Mouse (Mus musculus) thymus, adult 2 months (tissue): Measurements from ENCODE around the gene Cd96. TPM values are rescaled to one million over a fixed set of nuclear protein-coding genes. Genes with fewer than 3 reads are reported as not detected.
"Not testable (repeated sequence)": the region's sequence is repeated elsewhere in the genome, so short reads cannot be mapped to it uniquely, and the experiment has no call there.

Experiments used
- DNase-seq: peaks from one replicate; pipeline ENCODE4 v3.0.0; 2021
- H3K27ac ChIP-seq: fragments of 200-500 bp; 2 replicates; pipeline ENCODE4 v1.5.1; 2012; ENCODE audit warnings: low read length, control low read depth; ENCODE audit not compliant: control insufficient read depth, insufficient read depth
- H3K27me3 ChIP-seq: fragments of 200-500 bp; 2 replicates; pipeline ENCODE4 v1.6.1; 2012; ENCODE audit warnings: mild to moderate bottlenecking, low read length, moderate library complexity, mixed read lengths; ENCODE audit not compliant: control insufficient read depth, insufficient read depth
- H3K36me3 ChIP-seq: fragments of 200-500 bp; 2 replicates; pipeline ENCODE4 v1.6.1; 2012; ENCODE audit warnings: mild to moderate bottlenecking, low read length, moderate library complexity; ENCODE audit not compliant: control insufficient read depth, insufficient read depth
- H3K4me1 ChIP-seq: fragments of 200-500 bp; replicated peaks from 2 replicates; pipeline ENCODE4 v1.6.1; 2012; ENCODE audit warnings: low read length; ENCODE audit not compliant: control insufficient read depth, insufficient read depth
- H3K4me3 ChIP-seq: fragments of 200-500 bp; 2 replicates; pipeline ENCODE4 v1.5.1; 2012; ENCODE audit warnings: mild to moderate bottlenecking, low read length, control low read depth, moderate library complexity; ENCODE audit not compliant: control insufficient read depth, insufficient read depth
- CTCF ChIP-seq: fragments of 200-500 bp; IDR thresholded peaks from 2 replicates; pipeline ENCODE4 v1.5.1; 2012; ENCODE audit warnings: mild to moderate bottlenecking, control low read depth, low read length, moderate library complexity, borderline replicate concordance; ENCODE audit not compliant: control insufficient read depth, poor library complexity, insufficient read depth; ENCODE audit errors: extremely low read depth
- POLR2A ChIP-seq: fragments of 200-500 bp; IDR thresholded peaks from 2 replicates; pipeline ENCODE4 v1.6.1; 2012; ENCODE audit warnings: mild to moderate bottlenecking, low read length, control low read depth, moderate library complexity; ENCODE audit not compliant: control insufficient read depth, poor library complexity, insufficient read depth; ENCODE audit errors: extremely low read depth
- WGBS: fragments of 180-500 bp; shearing (Covaris S2); methylation state at CpG from one replicate; pipeline ENCODE4 v1.1.7; 2018; 5-methylcytosine and 5-hydroxymethylcytosine counted together
- polyA plus RNA-seq: library from polyadenylated mRNA; depleted of rRNA; stranded (reverse); fragments of >200 nt; gene quantifications from 2 replicates; pipeline ENCODE4 v1.2.3, GENCODE M21; 2012; rRNA removed

The Cd96 gene
- polyA plus RNA-seq = 39.6 and 47.6 TPM in 2 replicates

DNA sequence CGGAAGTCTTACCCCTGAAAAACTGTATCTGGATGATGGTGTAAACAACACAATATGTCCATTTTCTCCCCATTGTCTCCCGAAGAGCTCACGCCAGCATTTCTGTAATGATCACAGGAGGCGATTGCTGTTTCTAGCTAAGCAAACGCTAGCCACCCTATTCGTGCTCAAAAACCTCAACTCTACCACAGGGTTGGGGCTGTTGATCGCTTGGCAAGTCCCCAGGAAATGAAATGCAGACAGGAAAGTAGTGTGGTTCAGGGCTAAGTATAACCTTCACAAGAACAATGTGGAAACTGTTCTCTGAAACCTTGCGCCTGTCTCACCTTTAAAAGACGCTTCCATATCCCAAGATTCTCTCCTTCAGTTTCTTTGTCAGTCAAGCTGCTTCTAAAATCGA lies at the start of gene Cd96:
Gene Cd96, minus strand, starts transcription at position 232 of the 400 bp plus-strand sequence.
- Histone ChIP-seq H3K27ac (peak within 1 kb of the TSS; percentile 79), H3K27me3 (no peaks in the 10 kb centered on the region), H3K4me3 (peak within 1 kb of the TSS; percentile 46), H3K4me1 (peaks cover 8% of the 10 kb centered on the region), H3K36me3 (peaks cover 6% of the 10 kb centered on the region)
- peak; percentile 67 for DNase-seq
- 2% methylated on average over 10 of the region's 10 CpGs for WGBS
- TF ChIP-seq POLR2A (no peak), CTCF (no peak)

DNA sequence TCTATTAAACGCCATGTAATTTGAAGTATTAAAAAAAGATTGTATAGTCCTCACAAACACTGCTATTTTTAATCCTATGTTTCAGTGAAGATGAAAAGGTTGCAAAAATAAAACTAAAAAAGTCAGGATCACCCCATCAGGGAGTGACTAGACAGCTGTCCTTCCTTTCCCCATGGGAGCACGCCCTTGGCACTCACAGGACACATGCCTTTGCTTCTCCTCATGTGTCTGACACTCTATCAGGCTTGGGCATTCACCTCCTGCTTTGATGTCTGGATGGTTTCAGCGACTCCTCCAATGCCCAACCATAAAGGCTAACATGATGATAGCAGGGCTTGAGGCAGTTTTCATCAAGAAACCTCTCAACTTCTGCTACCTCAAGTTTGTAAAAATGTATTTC lies 46.9 kb upstream of the Cd96 start:
- H3K36me3 ChIP-seq = no peaks in the 10 kb centered on the region
- no peak overlapping the region for H3K27ac ChIP-seq
- no peaks in the 10 kb centered on the region for H3K27me3 ChIP-seq
- H3K4me3 ChIP-seq = no peak overlapping the region
- 90% methylated on average over 3 of the region's 3 CpGs for WGBS
- DNase-seq = no peak
- H3K4me1 ChIP-seq = no peaks in the 10 kb centered on the region
- TF ChIP-seq CTCF (no peak), POLR2A (no peak)

DNA sequence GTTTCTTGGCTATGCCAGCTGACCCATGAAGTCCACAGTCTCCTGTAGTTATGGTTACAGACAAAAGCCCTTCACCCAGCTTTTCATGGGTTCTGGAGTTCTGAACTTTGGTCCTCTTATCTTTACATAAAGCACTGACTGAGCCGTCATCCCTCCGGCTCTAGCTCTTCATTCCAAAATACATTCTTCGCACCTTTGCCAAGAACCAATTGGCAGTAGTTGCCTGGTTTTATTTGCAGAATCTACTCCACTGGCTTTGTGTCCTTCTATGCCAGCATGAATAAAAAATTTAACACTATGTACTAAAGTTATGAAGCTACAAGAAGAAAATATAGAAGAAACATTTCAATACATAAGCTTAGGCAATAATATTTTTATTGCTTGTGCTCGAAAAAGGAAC lies 45.3 kb upstream of the Cd96 start:
- no peak for TF ChIP-seq CTCF
- no peak for TF ChIP-seq POLR2A
- H3K27ac ChIP-seq = no peak overlapping the region
- 95% methylated on average over 4 of the region's 4 CpGs for WGBS
- no peak overlapping the region for H3K4me3 ChIP-seq
- DNase-seq = no peak
- no peaks in the 10 kb centered on the region for H3K4me1 ChIP-seq
- no peaks in the 10 kb centered on the region for H3K27me3 ChIP-seq
- H3K36me3 ChIP-seq = no peaks in the 10 kb centered on the region

DNA sequence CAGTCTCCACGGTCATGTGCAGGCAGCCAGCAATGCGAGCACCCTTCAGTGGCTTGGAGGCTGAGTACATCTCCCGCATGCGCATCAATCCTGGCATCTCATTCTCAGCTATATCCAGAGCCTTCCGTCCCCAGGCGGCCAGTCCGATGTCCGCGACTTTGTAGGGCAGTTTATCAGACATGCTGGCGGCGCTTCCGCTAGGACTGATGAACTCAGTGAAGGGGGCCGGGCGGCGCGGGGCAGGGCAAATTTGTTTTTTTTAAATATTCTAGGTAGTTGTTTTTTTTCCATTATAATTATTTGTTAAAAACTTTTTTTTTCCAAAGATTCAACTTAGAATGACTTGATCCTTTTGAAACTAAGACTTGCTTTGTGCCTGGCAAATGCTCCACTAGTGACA lies 34.8 kb upstream of the Cd96 start, which contains the start of gene Gm4737:
Gene Gm4737, minus strand, starts transcription at position 246 of the 400 bp plus-strand sequence.
- DNase-seq, H3K36me3 ChIP-seq, H3K4me1 ChIP-seq, H3K4me3 ChIP-seq, H3K27me3 ChIP-seq, H3K27ac ChIP-seq: not testable (repeated sequence)
- 97% methylated on average over 12 of the region's 16 CpGs for WGBS

DNA sequence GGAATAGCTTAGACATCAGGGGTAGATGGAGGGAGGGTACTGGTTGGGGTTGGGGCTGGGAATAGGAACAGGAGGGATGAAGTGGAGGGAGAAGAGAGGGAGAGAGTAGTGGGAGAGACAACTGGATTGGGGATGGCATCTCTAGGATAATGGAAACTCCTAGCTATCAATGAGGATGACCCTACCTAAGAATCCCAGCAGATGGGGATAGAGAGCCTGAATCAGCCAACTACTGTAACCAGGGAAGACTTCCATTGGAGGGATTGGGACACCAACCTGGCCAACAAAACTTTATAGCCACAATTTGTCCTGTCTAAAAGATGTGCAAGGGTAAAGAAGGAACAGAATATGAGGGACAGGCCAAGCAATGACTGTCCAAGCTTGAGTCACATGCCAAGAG lies 31.1 kb upstream of the Cd96 start:
- no peak overlapping the region for H3K27ac ChIP-seq
- no peaks in the 10 kb centered on the region for H3K36me3 ChIP-seq
- no peaks in the 10 kb centered on the region for H3K27me3 ChIP-seq
- no peak for DNase-seq
- no peak for TF ChIP-seq CTCF
- TF ChIP-seq POLR2A = no peak
- no peaks in the 10 kb centered on the region for H3K4me1 ChIP-seq
- no peak overlapping the region for H3K4me3 ChIP-seq

DNA sequence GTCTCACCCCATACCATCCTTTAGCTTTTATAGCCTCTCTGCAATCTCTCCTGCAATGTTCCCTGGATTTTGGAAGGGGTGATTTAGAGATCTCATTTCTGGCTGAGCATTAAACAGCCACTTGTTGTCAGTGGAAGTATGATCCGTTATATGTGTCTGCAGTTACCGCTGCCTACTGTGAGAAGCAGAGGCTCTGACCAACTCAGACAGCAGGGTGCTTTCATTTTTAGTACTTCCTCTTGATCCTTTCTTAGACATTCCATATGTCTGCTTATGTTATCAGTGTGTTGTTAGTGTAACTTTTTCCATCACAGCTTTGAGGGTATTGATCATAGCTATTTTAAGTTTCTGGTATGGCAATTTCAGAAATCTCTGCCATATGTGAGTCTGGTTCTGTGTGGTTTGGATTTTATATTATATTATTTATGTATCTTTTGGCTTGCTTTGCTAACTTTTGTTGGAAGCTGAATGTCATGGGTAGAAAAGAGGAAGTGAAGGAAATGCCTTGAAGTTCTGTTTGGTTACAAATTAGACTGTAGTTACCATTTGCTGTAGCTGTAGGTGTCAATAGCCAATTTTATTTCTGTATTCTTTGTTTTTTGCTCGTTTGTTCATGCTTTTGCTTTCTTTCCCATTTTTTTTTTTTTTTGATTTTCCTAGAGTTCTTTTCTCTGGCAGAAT lies 28.8 kb upstream of the Cd96 start:
- DNase-seq = no peak
- no peaks in the 10 kb centered on the region for H3K27me3 ChIP-seq
- no peak overlapping the region for H3K4me3 ChIP-seq
- WGBS = 21% methylated on average over 3 of the region's 3 CpGs
- no peaks in the 10 kb centered on the region for H3K4me1 ChIP-seq
- no peaks in the 10 kb centered on the region for H3K36me3 ChIP-seq
- H3K27ac ChIP-seq = no peak overlapping the region
- TF ChIP-seq CTCF = no peak
- TF ChIP-seq POLR2A = no peak

DNA sequence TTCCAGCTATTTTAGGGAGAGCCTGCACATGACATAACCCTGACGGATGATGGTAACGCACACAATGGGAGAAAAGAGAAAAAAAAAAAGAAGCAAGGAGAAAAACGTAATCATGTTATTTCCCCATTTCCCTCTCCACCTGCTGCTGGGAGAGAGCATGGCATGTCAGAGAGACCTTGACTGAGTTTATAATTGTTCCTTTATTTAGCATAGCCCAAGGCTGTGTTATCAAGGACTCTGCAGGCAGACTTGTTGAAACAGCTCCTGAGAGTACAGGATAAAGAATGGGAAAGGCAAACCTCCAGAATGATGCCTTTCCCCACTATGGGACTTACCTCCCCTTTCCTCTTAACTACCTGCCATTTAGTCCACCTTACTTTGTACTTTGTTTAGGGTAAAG lies 26.9 kb upstream of the Cd96 start:
- Histone ChIP-seq H3K36me3 (no peaks in the 10 kb centered on the region), H3K4me3 (no peak overlapping the region), H3K4me1 (no peaks in the 10 kb centered on the region), H3K27me3 (no peaks in the 10 kb centered on the region), H3K27ac (no peak overlapping the region)
- TF ChIP-seq CTCF (no peak), POLR2A (no peak)
- 88% methylated on average over 3 of the region's 3 CpGs for WGBS
- no peak for DNase-seq
